Mouse (Mus musculus) left cerebral cortex, adult 8-10 months (tissue): ENCODE data around the gene Pmfbp1. TPM values are rescaled to one million over a fixed set of nuclear protein-coding genes. Genes with fewer than 3 reads are reported as not detected.

Source experiments
- DNase-seq, 2 experiments: peaks; one replicate each; pipeline ENCODE4 v3.0.0; 2022; ENCODE audit warnings: low spot score in 2 of 2
- total RNA-seq, 4 experiments: library from RNA; stranded (reverse); gene quantifications; 2 replicates each; pipeline ENCODE4 v1.2.4; 2022

The Pmfbp1 gene
- total RNA-seq, 4 experiments from 2014 or later = 0.11 to 0.40 (median 0.28) TPM

- no peak for DNase-seq
Observed at GRCm38 (mm10) chr8:109590901-109591300, 97.1 kb downstream of the Pmfbp1 start.

GRCm38 (mm10) chr8:109591367-109591766 is 97.5 kb downstream of the Pmfbp1 start:
- DNase-seq = no peak

- no peak for DNase-seq
Observed at GRCm38 (mm10) chr8:109592164-109592563, 98.3 kb downstream of the Pmfbp1 start.

Other genes with a start within 250 kb of the Pmfbp1 start
- 10 to 100 TPM; 27.0 to 29.0 (median 28.0) TPM for gene Dhx38, start 71.8 kb downstream of the Pmfbp1 start, total RNA-seq
- gene Txnl4b, start 71.9 kb downstream of the Pmfbp1 start, total RNA-seq = 10 to 100 TPM; 17.0 to 19.4 (median 18.4) TPM
- under 1 TPM in 1 of 4 experiments, not detected in 3; 0.28 TPM for gene Hp, start 85.1 kb downstream of the Pmfbp1 start, total RNA-seq
- 10 to 100 TPM; 21.0 to 24.2 (median 23.3) TPM for gene Dhodh, start 114.6 kb downstream of the Pmfbp1 start, total RNA-seq
- gene Pkd1l3, start 120.5 kb downstream of the Pmfbp1 start, total RNA-seq = 1 to 10 TPM in 3 of 4 experiments, under 1 TPM in 1; 0.48 to 1.6 (median 1.3) TPM
- 10 to 100 TPM; 71.8 to 75.1 (median 72.0) TPM for gene Ist1, start 199.2 kb downstream of the Pmfbp1 start, total RNA-seq
- 10 to 100 TPM; 38.5 to 41.9 (median 39.0) TPM for gene Zfp821, start 211.5 kb downstream of the Pmfbp1 start, total RNA-seq
- gene Atxn1l, start 243.7 kb downstream of the Pmfbp1 start, total RNA-seq = 10 to 100 TPM; 39.5 to 50.7 (median 43.0) TPM